Mouse (Mus musculus) 416B (cell line): Measurements from ENCODE around the gene Gm17949.

ENCODE experiments used
- DNase-seq: peaks from one replicate; pipeline ENCODE4 v3.0.0; 2011; ENCODE audit warnings: low read depth

Gm17949 gene

DNA sequence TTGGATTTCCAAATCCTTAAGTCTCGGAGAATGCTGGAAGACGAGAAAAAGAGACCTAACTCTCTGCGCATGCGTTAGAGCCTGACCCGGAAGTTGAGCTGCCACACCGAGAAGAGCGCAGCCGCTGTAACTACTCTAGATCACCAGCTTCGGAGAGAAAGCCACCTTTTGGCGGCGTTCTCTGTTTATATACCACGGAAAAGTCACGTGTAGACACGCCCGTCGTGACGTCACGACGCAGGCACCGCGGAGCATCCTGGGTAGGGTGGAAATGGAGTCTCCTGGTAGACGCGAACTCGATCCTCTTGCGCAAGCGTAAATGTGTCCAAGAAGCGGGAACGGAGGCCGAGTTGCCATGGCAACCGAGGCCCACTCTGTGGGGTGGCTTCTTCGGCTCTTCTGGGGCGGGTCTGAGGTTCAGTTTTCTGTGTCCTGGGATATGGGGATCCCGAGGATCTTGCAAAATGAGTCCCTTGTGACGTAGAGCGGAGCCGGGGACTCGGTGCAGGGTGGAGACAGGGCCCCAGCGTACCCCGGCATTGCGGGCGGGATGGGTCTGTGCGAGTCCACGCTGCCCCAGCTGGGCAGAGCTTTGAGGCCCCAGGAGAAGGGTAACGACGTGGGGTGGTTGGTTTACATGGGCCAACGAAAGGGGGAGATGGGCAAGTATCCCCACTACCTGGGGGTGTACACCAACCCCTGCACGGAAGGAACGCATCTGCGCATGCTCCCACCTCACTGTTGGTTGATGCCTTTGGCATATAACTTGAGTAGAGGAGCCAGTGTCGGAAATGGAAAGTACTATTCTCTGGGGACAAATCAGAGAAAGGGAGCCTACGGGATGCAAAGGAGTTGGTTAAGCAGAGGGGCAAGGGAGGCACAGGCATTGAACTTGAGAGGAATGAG is at the start of gene Gm17949, which contains the start of gene Gtf2f1:
Gene Gm17949, plus strand, starts transcription at position 234 of the 906 bp plus-strand sequence.
Gene Gtf2f1, minus strand, starts transcription at position 53 of the 906 bp plus-strand sequence.
- peak; percentile 99 for DNase-seq

DNA sequence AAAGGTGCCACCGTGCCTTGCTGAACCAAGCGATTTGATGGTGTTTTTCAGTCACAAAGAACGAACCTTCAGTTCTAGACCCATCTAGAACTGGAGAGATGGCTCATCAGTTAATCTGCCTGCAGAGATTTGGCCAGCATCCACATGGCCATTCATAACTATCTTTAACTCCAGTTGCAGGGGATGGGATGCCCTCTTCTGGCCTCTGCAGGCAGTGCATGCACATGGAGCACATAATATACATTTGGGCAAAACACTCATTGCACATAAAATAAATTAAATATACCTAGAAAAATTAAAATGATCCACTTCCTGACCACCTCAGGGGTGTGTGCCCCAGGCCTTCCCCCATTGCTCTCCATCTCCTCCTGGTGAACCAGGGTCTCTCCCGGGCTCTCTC is 49.4 kb upstream of the Gm17949 start:
- DNase-seq, result peak; percentile 8

DNA sequence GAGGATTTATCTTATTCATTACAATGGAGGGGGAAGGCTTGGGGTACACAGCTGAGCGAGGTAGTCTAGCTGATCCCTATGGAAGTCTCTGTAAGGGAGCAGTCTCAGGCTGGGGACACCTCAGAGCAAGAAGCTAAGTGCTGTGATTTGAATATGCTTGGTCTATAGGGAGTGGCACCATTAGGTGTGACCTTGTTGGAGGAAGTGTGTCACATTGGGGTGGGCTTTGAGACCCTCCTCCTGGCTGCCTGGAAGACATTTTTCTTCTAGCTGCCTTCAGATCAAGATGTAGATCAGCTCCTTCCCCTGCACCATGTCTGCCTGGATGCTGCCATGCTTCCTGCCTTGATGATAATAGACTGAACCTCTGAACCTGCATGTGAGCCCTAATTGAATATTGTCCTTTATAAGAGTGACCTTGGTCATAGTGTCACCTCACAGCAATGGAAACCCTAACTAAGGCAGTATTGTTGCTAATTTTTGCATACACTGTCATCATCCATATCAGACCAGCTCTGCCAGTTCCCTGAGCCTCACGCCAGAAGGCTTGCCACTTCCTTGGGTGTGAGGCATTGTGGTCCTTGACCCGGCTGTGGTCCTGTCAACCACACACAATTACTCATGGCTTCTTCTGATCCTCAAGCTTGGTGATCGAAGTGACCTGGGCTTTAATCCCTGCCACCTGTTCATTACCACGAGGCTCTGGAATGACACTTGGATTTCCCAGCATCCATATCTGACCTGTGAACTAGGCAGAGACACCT is 48.4 kb upstream of the Gm17949 start:
- DNase-seq, result peak; percentile 32

DNA sequence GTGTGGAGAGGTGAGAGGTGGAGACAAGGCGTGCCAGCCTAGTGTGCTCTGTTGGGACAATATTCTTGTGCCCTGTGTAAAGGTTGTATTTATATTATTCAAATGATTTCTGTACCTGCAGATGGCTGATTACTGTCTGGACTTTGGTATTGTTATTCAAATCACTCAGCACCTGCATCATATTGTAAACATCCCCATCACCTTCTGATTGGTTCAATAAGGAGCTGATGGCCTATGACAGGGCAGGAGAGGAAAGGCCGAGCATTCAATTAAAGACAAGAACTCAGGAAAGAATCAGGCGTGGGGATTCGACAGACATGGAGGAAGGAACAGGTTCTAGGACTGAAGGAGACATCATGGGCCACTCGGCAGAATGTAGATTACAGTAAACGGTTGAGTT is 47.6 kb upstream of the Gm17949 start:
- no peak for DNase-seq

DNA sequence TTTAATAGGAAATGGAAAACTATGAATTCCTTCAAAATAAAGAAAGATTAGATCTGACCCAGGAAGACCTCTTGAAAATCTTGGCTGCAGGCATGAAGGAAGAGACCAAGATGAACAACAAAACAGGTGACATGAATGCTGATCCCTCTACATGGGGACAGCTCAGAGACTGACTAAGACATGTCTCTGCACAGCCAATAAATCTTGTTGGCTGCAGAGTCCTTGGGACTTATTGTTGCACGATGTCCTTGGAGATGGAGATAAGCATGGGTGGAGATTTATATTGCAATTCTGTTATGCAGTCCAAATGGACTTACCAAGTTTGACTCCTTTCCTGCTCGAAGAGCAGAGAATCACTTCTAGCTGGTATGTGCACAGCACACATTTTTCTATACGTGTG is 41.9 kb upstream of the Gm17949 start:
- DNase-seq, result no peak

DNA sequence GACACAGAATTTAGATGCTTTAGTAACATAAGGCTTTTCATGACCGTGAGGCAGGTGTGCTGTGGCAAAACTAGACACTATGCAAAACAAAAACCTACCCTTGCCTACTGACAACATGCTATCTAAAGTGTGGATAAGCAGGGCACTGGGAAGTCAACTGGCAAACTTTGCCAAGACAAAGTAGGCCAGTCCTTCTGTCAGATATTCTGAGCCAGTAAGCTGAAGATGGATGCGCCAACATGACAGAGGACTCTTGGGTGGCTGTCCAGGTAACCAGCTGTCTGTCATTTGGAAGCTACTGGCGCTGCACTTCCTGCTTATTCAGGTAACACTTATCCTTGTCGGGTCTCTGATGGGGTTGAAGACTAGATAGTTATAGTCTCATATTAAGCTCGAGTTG is 41.2 kb upstream of the Gm17949 start:
- DNase-seq, result no peak

DNA sequence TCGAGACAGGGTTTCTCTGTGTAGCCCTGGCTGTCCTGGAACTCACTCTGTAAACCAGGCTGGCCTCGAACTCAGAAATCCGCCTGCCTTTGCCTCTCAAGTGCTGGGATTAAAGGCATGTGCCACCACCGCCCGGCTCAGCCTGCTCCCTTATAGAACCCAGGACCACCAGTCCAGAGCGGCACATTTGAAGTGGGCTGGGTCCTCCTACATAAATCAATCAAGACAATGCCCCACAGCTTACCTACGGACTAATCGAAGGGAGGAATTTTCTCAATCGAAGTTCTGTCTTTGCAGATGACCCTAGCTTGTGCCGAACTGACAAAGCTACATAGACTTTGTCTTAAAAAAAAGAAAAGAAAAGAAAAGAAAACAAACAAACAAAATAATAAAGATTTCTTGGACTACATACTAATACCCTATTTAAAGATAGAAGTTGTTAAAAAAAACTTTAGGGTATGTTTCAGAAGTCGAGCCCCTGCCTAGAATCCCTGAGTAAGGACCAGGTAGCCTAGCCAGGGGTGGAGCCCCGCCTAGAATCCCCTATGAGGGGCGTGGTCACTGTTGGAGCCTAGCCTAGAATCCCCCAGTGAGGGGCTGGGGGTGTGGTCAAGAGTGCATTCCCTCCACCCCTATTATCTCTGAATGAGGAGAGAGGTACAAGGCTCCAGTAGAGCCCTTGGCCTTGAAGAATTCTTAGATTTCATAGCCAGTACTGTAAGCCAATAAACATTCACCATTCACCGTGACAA is 37.1 kb upstream of the Gm17949 start:
- DNase-seq, result no peak

DNA sequence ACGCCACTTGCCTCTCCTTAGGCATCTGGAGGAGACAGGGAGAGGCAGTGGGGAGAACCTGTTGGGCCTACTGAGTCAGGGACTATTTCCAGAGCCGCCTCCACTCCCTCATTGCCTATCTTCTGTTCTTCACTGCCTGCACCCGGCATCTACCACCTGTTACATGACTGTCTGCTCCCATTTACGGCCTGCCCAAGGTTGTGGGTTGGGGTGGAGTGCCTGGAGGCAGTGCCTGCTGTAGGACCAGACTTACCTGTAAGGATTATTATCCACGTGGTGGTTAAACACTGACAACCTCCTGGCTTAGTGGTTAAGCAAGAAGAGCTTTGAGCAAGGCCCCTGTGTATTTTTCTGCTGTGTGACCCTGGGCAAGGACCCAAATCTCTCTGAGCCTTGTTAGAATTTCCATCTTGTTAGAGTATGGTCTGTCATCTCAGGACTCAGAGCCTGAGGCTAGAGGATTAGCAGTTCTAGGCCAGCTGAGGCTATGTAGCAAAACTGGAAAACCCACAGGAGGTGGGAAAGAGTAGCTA is 36.5 kb upstream of the Gm17949 start:
- no peak for DNase-seq

DNA sequence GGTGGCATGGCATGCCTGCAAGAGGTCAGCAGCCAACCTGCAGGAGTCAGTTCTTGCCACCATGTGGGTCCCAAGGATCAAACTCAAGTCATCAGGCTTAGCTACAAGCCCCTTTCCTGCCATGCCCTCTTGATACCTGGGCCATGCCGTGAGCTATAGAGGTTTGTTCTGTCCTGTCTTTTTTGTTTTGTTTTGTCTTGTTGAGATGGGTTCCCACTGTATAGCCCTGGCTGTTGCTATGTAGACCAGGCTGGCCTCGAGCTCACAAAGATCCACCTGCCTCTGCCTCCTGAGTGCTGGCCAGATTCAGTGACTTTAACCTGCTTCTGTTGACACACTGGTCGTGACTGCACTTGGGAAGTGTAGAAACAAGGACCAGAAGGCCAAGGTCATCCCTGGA is 35.9 kb upstream of the Gm17949 start:
- no peak for DNase-seq

DNA sequence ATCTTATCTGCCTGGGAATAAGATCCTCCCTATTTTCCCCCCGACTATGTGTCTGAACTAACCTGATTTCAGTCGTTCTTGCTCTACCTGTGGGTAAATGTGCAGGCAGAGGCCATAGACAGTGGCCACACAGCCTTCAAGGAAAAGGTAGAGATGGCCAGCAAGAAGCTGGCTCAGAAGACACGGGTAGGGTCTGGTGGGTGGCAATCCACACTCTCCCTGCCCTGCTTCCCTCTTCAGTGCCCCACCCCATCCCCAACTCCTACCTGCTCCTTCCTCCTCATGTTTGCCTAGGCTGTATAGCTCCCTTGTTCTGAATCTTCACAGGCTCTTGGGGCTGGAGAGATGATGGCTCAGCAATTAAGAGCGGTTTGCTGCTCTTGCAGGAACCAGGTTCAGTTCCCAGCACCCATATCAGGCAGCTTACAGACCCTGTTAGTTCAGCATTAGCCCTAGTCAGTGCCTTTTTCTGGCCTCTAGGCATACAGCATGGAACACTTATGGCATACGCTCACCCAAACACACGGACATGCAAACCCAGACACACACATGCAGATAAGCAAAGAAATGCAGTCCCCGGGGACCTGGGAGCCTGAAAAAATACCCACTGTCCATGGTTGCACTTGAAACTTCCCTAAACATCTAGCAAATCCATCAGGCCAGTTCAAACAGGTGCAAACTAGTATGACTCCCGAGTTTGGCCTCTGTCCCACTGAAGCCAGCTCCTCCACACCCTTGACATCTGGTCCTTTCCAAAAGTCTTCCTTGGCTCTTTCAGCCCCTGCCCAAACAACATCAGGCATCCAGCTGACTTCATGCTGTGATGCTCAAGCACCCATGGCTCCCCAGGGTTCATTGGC is 34.5 kb upstream of the Gm17949 start:
- DNase-seq, result no peak

DNA sequence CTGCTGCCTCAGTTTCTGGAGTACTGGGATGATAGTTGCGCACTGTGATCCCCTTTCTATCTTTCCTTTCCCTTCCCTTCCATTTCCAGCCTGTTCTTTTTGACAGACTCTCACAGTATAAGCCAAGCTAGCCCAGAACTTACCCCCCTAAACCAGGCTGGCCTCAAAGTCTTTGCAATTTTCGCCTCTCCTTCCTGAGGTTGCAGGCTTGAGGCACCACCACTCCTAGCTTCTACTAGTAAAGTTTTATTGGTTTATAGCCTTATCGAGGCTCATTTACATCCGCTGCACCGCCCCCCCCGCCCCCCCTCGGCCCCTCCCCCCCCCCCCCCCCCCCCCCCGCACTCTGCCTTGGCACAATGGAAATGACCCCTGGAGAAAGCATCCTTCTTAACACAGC is 31.7 kb upstream of the Gm17949 start:
- no peak for DNase-seq

DNA sequence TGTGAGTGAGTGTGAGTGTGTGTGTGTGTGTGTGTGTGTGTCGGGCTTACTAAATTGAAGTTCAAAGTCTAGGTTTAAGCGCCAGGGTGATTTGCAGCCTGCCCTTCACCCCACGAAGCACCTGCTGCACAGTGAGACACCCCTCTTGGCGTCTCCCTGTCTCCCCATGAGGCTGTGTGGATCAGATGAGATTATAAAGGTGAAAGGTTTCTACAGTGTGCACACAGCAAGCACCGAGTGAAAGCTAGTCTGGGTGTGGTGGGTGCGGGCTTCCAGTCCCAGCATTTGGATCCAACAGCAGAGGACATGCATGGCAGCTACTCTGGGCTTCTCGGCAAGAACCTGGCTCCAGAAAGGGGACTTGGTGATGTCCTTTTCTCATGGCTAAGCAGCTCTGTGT is 30.2 kb upstream of the Gm17949 start:
- no peak for DNase-seq

DNA sequence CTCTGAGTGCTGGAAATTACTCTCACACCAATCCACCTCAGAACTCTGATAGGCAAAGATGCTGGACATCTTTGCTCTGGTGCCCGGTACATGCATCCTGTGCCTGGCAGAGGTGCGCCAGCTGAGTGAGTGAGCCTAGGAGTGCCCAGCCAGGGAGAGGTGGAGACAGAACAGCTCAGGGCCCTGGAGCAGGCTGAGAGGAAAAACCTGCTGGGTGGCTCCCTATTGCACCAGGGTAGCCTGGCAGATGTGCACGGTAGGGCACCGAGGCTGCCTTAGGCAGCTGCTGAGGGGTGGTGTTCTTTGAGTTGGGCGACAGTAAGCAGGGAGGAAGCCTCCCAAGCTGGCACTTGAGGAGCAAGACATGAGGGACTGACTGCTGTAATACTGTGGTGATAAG is 29.3 kb upstream of the Gm17949 start, which contains the start of gene Acer1:
Gene Acer1, minus strand, starts transcription at position 114 of the 400 bp plus-strand sequence.
- no peak for DNase-seq

DNA sequence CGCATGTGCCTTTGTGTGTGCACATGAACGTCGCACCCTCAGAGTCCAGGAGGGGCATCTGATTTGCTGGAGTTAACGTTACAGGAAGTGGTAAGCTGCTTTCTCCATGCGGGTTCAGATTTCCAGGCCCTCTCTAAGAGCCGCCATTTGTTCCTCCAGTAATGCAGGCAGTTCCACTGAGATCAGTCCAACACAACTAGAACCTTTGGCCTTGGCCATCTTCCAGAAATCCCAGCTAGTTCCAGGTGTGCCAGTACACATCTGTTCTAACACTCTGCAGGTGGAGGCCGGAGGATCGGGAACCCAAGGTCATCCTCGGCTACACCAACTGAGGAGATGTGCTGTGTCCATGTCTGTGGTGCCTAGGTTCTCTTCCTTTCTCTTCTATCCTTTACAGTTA is 26.4 kb upstream of the Gm17949 start:
- no peak for DNase-seq

DNA sequence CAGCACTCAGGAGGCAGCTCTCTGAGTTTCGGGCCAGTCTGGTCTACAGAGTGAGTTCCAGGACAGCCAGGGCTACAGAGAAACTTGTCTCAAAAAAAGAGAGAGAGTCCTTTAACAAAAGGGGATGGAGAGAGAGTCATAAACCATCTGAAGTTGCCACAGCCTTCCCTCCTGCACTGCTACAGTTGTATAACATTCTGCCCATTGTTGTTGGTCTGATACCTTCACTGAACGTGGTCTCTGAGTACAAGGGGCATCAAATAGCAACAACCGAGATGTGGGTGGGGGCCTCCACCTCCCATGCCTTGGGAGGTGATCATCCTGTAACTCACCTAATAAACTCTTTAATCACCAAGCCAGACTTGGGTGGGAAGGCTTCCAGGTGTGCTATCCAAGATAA is 25.6 kb upstream of the Gm17949 start:
- DNase-seq, result no peak

DNA sequence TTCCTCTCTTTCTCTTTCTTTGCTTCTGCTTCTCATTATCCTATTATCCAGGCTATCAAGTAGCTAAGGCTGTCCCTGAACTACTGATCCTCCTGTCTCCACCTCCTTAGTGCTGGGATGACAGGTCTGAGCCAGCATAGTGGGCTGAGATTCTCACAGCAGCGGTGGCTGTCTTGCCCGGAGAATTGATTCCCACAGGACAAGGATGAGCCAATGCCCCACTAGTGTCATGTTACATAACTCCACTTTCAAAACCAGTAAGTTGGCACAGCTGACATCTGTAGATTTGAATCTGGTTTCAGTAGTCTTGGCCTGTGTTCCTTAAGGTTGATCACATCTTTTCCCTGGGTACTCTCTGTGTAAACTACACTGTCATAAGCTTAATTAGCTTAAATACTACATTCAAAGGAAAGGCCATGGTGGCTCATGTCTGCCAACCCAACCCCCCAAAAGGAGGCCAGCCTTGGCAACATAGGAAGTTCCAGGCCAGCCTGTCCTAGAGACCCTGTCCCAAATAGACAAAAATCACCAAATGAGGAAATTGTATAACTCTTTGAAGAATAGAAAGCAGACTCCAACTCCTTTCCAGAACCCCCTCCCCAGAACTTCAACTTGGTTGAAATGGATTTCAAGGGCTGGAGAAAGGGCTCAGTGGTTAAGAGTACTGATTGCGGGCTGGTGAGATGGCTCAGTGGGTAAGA is 25.0 kb upstream of the Gm17949 start:
- DNase-seq, result no peak

DNA sequence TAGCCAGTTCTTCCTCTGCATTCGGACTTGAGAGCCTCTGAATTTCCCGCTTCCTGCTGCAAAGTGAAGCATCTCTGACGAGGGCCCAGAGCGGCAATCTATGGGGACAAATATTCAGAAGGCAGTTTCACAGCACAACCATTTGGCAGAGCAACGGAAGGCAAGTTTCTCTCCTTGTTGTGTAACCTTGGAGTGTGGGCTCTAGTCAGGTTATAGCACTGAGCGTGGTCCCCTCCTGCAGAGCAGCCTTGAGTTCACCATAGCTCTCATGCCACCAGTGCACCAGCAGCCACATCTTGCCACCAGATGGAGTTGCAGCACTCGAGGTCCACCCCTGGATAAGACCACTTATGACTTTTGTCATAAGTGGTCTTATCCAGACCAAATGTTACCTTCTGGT is 22.8 kb upstream of the Gm17949 start:
- DNase-seq, result peak; percentile 17

DNA sequence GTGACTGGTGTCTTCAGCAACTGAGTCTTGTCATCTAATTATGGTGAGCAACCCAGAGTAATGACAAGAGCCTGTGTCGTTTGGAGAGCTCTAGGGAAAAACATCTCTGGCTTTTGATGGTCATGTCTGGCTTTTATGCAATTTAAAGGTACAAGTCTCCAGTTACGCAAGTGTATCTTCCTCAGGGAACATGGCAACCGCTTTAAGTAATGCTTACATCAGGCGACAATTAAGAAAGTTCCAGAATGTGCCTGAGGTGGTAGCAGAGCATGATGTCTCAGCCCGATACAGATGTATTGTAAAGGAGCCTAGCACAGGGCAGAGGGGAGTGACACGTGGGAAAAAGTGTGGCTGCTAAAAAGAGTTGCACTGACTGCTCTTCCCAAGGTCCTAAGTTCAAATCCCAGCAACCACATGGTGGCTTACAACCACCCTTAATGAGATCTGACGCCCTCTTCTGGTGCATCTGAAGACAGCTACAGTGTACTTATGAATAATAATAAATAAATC is 22.3 kb upstream of the Gm17949 start:
- peak; percentile 31 for DNase-seq

DNA sequence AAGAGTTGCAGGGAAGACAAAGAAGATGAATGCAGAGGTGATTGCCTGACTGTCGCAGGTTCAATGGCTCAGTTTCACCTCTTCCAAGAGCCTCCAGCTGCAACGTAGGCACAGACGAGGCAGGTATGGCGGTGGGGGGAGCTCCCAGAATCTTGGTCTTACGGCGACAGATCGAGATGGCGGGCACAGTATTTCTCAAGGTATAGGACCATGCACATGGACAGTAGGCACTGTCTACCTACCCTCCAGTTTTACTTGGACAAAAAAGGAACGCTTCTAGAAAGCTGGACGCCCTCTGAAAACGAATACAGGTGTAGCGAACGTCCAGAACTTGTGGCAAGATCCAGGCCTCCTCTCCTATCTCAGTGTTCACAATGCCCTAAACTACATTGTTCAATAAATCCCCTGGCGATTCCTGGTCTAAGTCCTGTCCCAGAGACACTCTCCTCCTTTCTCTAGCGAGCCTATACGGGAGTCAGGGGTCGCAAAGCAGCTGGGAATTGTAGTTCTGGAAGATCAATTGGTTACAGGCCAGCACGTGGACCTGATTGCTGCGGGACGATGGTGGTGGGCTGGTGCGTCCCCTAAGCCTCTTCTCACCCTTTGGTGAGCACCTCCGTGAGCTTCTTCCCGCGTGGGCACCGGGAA is 21.7 kb upstream of the Gm17949 start:
- peak; percentile 94 for DNase-seq
